Mouse (Mus musculus) kidney, postnatal 4 days (tissue): ENCODE data around the gene Hsd17b14.
"Not testable (repeated sequence)": the region's sequence is repeated elsewhere in the genome, so short reads cannot be mapped to it uniquely, and the experiment has no call there.

Source experiments
- DNase-seq, 2 experiments: peaks; one replicate each; pipeline ENCODE4 v3.0.0; 2021; ENCODE audit warnings: mixed read lengths in 2 of 2

Hsd17b14 gene

GRCm38 (mm10) chr7:45554744-45555143 lies at the start of gene Hsd17b14:
Gene Hsd17b14 (plus strand): TSS chr7:45554893.
- DNase-seq: peak; percentile 44 to 63

GRCm38 (mm10) chr7:45507583-45507982 lies 47.1 kb upstream of the Hsd17b14 start:
- DNase-seq: peak in 1 of 2 experiments; percentile 43

GRCm38 (mm10) chr7:45508561-45508960 lies 46.1 kb upstream of the Hsd17b14 start:
- DNase-seq: no peak

- DNase-seq: peak in 1 of 2 experiments; percentile 39
Measured at GRCm38 (mm10) chr7:45509181-45509882, 45.4 kb upstream of the Hsd17b14 start.

- peak; percentile 93 to 96 for DNase-seq
Measured at GRCm38 (mm10) chr7:45509912-45510787, 44.5 kb upstream of the Hsd17b14 start, which contains the start of gene Nucb1. Gene Nucb1 (minus strand): TSS chr7:45510406.

- no peak for DNase-seq
Measured at GRCm38 (mm10) chr7:45514411-45514810, 40.3 kb upstream of the Hsd17b14 start.

GRCm38 (mm10) chr7:45515436-45515835 lies 39.3 kb upstream of the Hsd17b14 start:
- peak in 1 of 2 experiments; percentile 26 for DNase-seq

GRCm38 (mm10) chr7:45516846-45517245 lies 37.8 kb upstream of the Hsd17b14 start:
- not testable (repeated sequence) for DNase-seq

- DNase-seq: no peak
Measured at GRCm38 (mm10) chr7:45518618-45519017, 36.1 kb upstream of the Hsd17b14 start.

GRCm38 (mm10) chr7:45519345-45520120 lies 35.2 kb upstream of the Hsd17b14 start:
- DNase-seq: no peak

- DNase-seq: no peak
Measured at GRCm38 (mm10) chr7:45520605-45521004, 34.1 kb upstream of the Hsd17b14 start.

GRCm38 (mm10) chr7:45521728-45522184 lies 32.9 kb upstream of the Hsd17b14 start:
- peak; percentile 88 to 93 for DNase-seq

GRCm38 (mm10) chr7:45522194-45522752 lies 32.4 kb upstream of the Hsd17b14 start:
- DNase-seq: no peak

GRCm38 (mm10) chr7:45522957-45523676 lies 31.6 kb upstream of the Hsd17b14 start:
- peak in 1 of 2 experiments; percentile 34 for DNase-seq

GRCm38 (mm10) chr7:45523678-45524170 lies 31.0 kb upstream of the Hsd17b14 start:
- DNase-seq: no peak

- peak in 1 of 2 experiments; percentile 43 for DNase-seq
Measured at GRCm38 (mm10) chr7:45524841-45525621, 29.7 kb upstream of the Hsd17b14 start.

- DNase-seq: peak; percentile 97
Measured at GRCm38 (mm10) chr7:45525809-45526473, 28.8 kb upstream of the Hsd17b14 start, which contains the start of the genes Ppp1r15a and Plekha4. Gene Ppp1r15a (minus strand): TSS chr7:45526268. Gene Plekha4 (plus strand): TSS chr7:45526330.

- no peak for DNase-seq
Measured at GRCm38 (mm10) chr7:45526474-45527120, 28.1 kb upstream of the Hsd17b14 start.

GRCm38 (mm10) chr7:45527169-45527568 lies 27.5 kb upstream of the Hsd17b14 start:
- not testable (repeated sequence) for DNase-seq
